Mouse (Mus musculus): ENCODE data around the gene Naaladl1. TPM values are rescaled to one million over a fixed set of nuclear protein-coding genes. Genes with fewer than 3 reads are reported as not detected.

The Naaladl1 gene
- polyA plus RNA-seq, 1 experiment: 1.8 TPM

DNA sequence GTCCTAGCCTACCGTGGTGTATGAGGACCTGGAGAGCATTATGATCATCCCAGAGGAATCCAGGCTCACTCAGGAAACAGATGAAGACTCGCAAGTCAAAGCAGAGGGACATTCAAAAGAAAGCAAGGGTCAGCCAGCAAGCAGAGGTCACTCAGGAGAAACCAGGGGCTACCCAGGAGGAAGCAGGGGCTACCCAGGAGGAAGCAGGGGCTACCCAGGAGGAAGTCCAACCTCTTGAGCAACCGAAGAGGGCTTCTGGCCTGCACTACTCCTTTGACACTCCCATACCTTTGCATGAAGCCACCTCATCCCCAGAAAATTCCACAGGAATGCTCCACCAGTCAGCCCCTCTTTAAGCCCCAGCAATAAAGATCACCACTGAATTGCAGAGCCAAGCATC, 7.7 kb upstream of the Naaladl1 start:
- no peaks in the 10 kb centered on the region for H3K27me3 ChIP-seq (ENCODE audit: control insufficient read depth, insufficient read depth, low read length)
- H3K4me3 ChIP-seq (ENCODE audit: control insufficient read depth, insufficient read depth, low read length): no peak overlapping the region
- H3K27ac ChIP-seq (ENCODE audit: control insufficient read depth, insufficient read depth, low read length): no peak overlapping the region
- no peak for TF ChIP-seq POLR2A (IDR thresholded peaks at IDR 0.05; ENCODE audit: control insufficient read depth, extremely low read depth, insufficient read depth, low read length, poor library complexity)
- TF ChIP-seq CTCF (IDR thresholded peaks at IDR 0.05; ENCODE audit: borderline replicate concordance, control insufficient read depth, extremely low read depth, insufficient read depth, low read length, poor library complexity): no peak
- DNase-seq: no peak
- 87% methylated on average over 3 of the region's 3 CpGs for WGBS
- H3K36me3 ChIP-seq (ENCODE audit: control insufficient read depth, insufficient read depth, low read length): peaks cover 15% of the 10 kb centered on the region; the same call in 1 of the 2 replicates
- H3K4me1 ChIP-seq (replicated peaks; ENCODE audit: control insufficient read depth, insufficient read depth, low read length): no peaks in the 10 kb centered on the region

DNA sequence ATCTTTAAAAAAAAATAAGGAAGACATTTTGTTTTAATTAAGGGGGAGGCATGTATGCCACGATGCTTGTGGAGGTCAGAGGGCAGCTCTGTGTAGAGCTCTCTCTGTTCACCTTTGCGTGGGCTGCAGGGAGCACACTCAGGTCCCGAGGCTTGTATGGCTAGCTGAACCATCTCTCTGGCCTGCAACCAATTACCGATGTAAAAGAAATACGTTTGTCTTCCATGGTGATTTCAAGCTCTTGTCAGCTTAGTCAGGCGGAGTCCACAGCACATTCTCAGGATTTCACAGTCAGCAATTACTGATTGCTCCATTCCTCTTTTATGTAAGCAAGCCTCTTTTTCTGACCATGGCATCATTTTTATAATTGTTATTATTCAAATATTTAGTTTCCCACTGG, 4.4 kb upstream of the Naaladl1 start:
- Histone ChIP-seq H3K4me3 (ENCODE audit: control insufficient read depth, insufficient read depth, low read length) (no peak overlapping the region), H3K27me3 (ENCODE audit: control insufficient read depth, insufficient read depth, low read length) (no peaks in the 10 kb centered on the region), H3K36me3 (ENCODE audit: control insufficient read depth, insufficient read depth, low read length) (no peaks in the 10 kb centered on the region), H3K4me1 (replicated peaks; ENCODE audit: control insufficient read depth, insufficient read depth, low read length) (no peaks in the 10 kb centered on the region), H3K27ac (ENCODE audit: control insufficient read depth, insufficient read depth, low read length) (no peak overlapping the region)
- TF ChIP-seq POLR2A (IDR thresholded peaks at IDR 0.05; ENCODE audit: control insufficient read depth, extremely low read depth, insufficient read depth, low read length, poor library complexity): no peak
- 94% methylated on average over 6 of the region's 6 CpGs for WGBS
- no peak for DNase-seq

DNA sequence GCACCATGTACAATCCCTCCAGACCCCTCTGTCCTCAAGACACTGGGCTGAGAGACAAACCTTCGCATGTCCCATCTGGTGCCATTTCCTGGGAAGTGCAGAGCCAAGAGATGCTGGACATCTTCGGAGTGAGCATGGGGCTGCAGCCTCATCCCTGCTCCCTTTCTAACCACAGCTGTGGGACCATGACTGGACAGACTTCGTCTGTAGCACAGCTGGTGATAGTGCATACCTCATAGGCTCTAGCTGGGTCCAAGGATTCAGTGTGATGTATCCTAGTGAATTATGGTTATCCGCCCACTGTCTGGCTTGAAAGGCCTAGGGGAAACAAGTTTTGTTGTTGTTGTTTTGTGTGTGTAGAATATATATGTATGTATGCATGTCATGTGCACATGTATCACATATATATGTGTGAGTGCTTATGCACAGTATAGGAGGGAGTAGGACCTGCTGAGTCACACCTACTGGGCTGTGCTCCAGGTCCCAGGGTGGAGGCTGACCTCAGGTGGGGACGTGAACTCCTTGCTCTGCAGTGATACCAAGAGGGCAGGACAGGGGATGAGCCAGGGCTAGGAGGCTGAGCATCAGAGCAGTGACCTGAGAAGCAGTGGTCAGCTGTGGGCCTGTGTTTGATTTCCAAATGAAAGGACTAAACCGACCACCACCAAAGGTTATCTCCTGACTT, 3.3 kb upstream of the Naaladl1 start:
- Histone ChIP-seq H3K4me3 (ENCODE audit: control insufficient read depth, insufficient read depth, low read length) (no peak overlapping the region), H3K4me1 (replicated peaks; ENCODE audit: control insufficient read depth, insufficient read depth, low read length) (no peaks in the 10 kb centered on the region), H3K27ac (ENCODE audit: control insufficient read depth, insufficient read depth, low read length) (no peak overlapping the region), H3K27me3 (ENCODE audit: control insufficient read depth, insufficient read depth, low read length) (no peaks in the 10 kb centered on the region), H3K36me3 (ENCODE audit: control insufficient read depth, insufficient read depth, low read length) (no peaks in the 10 kb centered on the region)
- 75% methylated on average over 6 of the region's 6 CpGs for WGBS
- DNase-seq: no peak
- TF ChIP-seq CTCF (IDR thresholded peaks at IDR 0.05; ENCODE audit: borderline replicate concordance, control insufficient read depth, extremely low read depth, insufficient read depth, low read length, poor library complexity): no peak
- no peak for TF ChIP-seq POLR2A (IDR thresholded peaks at IDR 0.05; ENCODE audit: control insufficient read depth, extremely low read depth, insufficient read depth, low read length, poor library complexity)

DNA sequence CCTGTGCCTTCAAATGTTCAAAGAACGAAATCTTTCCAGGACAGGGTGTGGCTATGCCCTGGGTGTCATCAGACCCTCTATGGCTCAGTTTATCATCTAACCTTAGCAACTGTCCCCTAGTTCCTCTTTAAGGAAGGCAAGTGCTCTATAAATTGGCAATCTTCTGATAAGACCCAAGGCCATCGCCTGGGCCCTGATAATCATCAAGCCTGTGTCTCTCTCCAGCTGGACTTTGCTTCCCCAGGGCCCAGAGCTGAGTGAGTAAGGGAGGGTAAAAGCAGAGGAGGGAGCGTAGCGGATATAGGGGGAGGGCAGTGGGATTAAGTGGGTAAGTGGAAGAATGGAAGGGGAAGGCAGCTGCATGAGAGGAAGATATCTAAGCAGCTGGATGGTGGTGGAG, 1.1 kb upstream of the Naaladl1 start:
- no peak overlapping the region for H3K27ac ChIP-seq (ENCODE audit: control insufficient read depth, insufficient read depth, low read length)
- no peaks in the 10 kb centered on the region for H3K36me3 ChIP-seq (ENCODE audit: control insufficient read depth, insufficient read depth, low read length)
- no peak for DNase-seq
- H3K4me1 ChIP-seq (replicated peaks; ENCODE audit: control insufficient read depth, insufficient read depth, low read length): no peaks in the 10 kb centered on the region
- 95% methylated on average over 4 of the region's 4 CpGs for WGBS
- H3K27me3 ChIP-seq (ENCODE audit: control insufficient read depth, insufficient read depth, low read length): no peaks in the 10 kb centered on the region
- TF ChIP-seq POLR2A (IDR thresholded peaks at IDR 0.05; ENCODE audit: control insufficient read depth, extremely low read depth, insufficient read depth, low read length, poor library complexity) (no peak), CTCF (IDR thresholded peaks at IDR 0.05; ENCODE audit: borderline replicate concordance, control insufficient read depth, extremely low read depth, insufficient read depth, low read length, poor library complexity) (no peak)
- no peak overlapping the region for H3K4me3 ChIP-seq (ENCODE audit: control insufficient read depth, insufficient read depth, low read length)

DNA sequence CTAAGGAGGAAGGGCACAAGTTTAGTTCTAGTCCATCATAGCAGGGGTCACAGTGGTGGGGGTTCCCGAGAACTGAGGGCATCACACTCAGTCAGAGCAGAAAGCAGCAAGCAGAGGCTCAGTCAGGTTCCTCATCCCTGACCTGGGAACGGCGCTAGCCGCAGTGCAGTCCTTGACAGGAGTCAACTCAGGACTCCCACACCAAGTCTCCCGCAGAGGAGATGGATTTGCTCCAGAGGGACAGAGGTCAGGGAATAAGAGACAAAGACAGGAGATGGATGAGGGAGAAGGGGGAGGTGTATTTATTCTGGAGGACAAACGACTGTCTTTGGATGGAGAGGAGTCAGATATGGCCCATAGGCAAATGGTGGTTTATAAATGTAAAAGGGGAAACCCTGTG, 7.5 kb downstream of the Naaladl1 start:
- H3K4me1 ChIP-seq (replicated peaks; ENCODE audit: control insufficient read depth, insufficient read depth, low read length): peaks cover 8% of the 10 kb centered on the region; the same call in 1 of the 2 replicates
- H3K27me3 ChIP-seq (ENCODE audit: control insufficient read depth, insufficient read depth, low read length): no peaks in the 10 kb centered on the region
- H3K36me3 ChIP-seq (ENCODE audit: control insufficient read depth, insufficient read depth, low read length): no peaks in the 10 kb centered on the region; the same call in 1 of the 2 replicates
- no peak overlapping the region for H3K27ac ChIP-seq (ENCODE audit: control insufficient read depth, insufficient read depth, low read length)
- TF ChIP-seq POLR2A (IDR thresholded peaks at IDR 0.05; ENCODE audit: control insufficient read depth, extremely low read depth, insufficient read depth, low read length, poor library complexity): no peak
- TF ChIP-seq CTCF (IDR thresholded peaks at IDR 0.05; ENCODE audit: borderline replicate concordance, control insufficient read depth, extremely low read depth, insufficient read depth, low read length, poor library complexity): no peak
- no peak overlapping the region for H3K4me3 ChIP-seq (ENCODE audit: control insufficient read depth, insufficient read depth, low read length)
- WGBS: 91% methylated on average over 6 of the region's 6 CpGs
- no peak for DNase-seq

DNA sequence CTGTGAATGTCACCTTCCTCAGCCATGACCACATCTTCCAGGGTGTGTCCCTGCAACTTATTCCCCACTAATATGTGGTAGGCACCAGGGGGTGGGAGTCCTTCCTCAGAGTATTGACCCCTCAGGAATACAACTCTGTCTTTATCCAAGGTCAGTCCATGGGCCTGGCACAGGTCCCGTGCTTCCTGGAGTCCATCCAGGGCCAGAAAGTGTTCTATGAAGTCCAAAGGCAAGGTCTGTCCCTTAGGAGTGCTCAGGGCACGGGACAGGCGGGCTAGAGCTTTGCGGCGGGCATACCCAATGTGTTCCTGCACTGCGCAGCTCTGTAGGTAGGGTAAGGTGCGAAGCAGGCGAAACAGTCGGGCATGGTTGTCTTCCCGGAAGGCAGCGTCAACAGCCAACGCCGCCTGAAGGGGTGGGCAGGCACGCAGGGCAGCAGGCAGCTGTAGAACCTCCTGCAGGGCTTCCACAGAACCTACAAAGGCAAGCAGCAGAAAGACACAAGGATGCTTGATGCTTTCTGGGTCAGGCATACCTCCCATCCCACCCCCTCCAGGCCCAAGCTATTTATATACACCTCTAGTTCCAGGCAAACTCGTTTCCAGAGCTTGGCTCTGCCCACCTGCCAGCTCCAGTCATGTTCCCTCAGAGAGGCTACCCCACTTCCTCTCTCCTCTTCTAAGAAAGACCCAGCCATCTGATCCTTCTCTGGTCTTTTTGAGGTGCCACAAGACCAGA, 10.7 kb downstream of the Naaladl1 start:
- Histone ChIP-seq H3K4me3 (ENCODE audit: control insufficient read depth, insufficient read depth, low read length) (no peak overlapping the region), H3K27ac (ENCODE audit: control insufficient read depth, insufficient read depth, low read length) (no peak overlapping the region), H3K36me3 (ENCODE audit: control insufficient read depth, insufficient read depth, low read length) (no peaks in the 10 kb centered on the region; the same call in 1 of the 2 replicates), H3K4me1 (replicated peaks; ENCODE audit: control insufficient read depth, insufficient read depth, low read length) (peaks cover 8% of the 10 kb centered on the region; the same call in 1 of the 2 replicates), H3K27me3 (ENCODE audit: control insufficient read depth, insufficient read depth, low read length) (no peaks in the 10 kb centered on the region)
- DNase-seq: no peak
- TF ChIP-seq CTCF (IDR thresholded peaks at IDR 0.05; ENCODE audit: borderline replicate concordance, control insufficient read depth, extremely low read depth, insufficient read depth, low read length, poor library complexity): no peak
- no peak for TF ChIP-seq POLR2A (IDR thresholded peaks at IDR 0.05; ENCODE audit: control insufficient read depth, extremely low read depth, insufficient read depth, low read length, poor library complexity)
- WGBS: 87% methylated on average over 15 of the region's 15 CpGs
